Mouse (Mus musculus): Measurements from ENCODE around the gene Gm47996.

Gene Gm47996

GRCm38 (mm10) chr1:151250109-151250508, 40.2 kb downstream of the Gm47996 start:
- DNase-seq (ENCODE audit: low read depth): no peak

- DNase-seq (ENCODE audit: low read depth): peak; percentile 23
These were observed 40.7 kb downstream of the Gm47996 start for GRCm38 (mm10) chr1:151250529-151251193.

- DNase-seq (ENCODE audit: low read depth): no peak
These were observed 41.5 kb downstream of the Gm47996 start for GRCm38 (mm10) chr1:151251194-151252010.

- no peak for DNase-seq (ENCODE audit: low read depth)
These were observed 45.5 kb downstream of the Gm47996 start for GRCm38 (mm10) chr1:151255422-151255821.

GRCm38 (mm10) chr1:151258090-151258954, 48.4 kb downstream of the Gm47996 start:
- DNase-seq (ENCODE audit: low read depth): no peak

GRCm38 (mm10) chr1:151259061-151259460, 49.1 kb downstream of the Gm47996 start:
- no peak for DNase-seq (ENCODE audit: low read depth)

All from induced T-regulatory cell, adult 2 months (primary cell).